Mouse (Mus musculus) cerebellum, postnatal 4 days (tissue): ENCODE measurements around the gene Gm20388.
"Not testable (repeated sequence)": the region's sequence is repeated elsewhere in the genome, so short reads cannot be mapped to it uniquely, and the experiment has no call there.

Experiments used
- DNase-seq, 2 experiments: peaks; one replicate each; pipeline ENCODE4 v3.0.0; 2022; ENCODE audit warnings: low spot score in 2 of 2, mixed read lengths in 1 of 2

Gm20388 gene

DNA sequence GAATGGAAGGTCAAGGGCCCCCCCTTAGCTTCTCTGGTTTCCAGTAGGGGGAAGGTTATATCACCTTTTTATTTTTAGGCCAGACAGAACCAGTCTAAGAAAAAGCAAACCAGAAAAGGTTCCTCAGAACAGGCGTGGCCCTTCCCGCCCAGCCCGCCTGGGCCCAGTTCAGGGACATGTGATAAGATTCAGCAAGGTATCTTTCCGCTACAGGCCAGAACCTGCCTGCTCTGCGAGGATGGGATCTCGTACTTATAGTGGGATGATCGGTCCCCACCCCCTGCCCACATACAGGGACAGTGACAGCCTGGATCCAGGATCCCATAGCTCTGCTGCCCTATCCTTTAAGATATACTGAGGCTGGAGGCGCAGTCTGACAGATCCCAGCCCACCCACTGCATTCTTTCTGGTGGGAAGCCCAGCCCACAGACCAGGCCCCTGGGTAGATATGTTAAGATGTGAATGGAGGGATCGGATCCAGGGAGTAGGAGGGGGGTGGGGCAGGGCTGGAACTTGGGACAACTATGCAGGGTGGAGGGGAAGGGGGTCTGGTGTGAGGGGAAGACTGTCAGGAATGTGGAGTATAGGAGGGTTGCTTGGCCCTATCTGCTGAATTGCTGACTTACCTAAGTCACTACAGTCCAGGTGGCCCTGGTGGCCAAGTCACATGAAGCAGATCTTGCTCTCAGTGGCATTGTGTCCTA lies 3245.6 kb downstream of the Gm20388 start:
- no peak for DNase-seq

DNA sequence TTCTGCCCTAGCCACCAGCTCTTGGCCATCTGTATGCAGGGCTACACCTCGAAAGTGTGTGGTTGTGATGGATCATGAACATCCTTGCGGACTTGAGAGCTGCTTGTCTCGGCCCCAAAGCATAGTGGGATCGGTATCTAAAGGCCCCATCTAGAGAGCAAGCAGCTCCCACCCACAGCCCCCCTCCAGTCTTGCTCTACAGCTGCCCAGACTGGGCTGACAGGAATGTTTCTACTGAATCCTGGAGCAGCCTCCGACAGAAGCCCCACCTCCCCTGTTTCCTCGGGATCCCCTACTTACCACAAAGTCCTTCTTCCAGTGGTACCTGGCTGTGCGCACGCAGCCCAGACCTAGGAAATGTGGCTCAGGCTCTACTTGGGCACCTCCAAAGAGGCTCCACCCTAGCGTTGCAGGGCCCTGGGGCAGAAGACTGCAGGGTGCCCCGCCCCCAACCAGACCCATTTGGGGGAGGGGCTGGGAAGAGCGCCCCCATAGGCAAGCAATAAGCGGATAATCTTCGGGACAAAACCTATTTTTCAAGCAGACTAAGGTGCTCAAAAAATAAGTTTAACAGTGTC lies 3247.3 kb downstream of the Gm20388 start, which contains the start of gene Sult5a1:
Gene Sult5a1, minus strand, starts transcription at position 428 of the 578 bp plus-strand sequence.
- no peak for DNase-seq

DNA sequence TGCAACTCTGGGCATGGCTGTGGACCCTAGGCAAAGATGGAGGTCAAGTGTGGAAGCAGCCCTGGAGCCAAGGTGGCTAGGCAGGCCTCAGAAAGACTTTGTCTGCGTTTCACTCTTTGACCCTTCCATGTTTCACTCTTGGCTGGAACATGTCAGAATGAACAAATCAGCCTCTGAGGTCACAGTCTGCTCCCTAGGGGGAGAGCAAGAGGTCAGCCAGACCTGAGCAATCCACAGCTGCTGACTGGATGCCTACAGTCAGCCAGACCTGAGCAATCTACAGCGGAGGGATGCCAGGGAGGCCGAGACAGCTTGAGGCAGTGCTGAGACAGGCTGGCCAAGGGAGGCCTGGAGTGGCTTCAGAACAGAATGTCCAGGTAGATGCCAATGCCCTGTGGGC lies 3270.8 kb downstream of the Gm20388 start:
- no peak for DNase-seq

DNA sequence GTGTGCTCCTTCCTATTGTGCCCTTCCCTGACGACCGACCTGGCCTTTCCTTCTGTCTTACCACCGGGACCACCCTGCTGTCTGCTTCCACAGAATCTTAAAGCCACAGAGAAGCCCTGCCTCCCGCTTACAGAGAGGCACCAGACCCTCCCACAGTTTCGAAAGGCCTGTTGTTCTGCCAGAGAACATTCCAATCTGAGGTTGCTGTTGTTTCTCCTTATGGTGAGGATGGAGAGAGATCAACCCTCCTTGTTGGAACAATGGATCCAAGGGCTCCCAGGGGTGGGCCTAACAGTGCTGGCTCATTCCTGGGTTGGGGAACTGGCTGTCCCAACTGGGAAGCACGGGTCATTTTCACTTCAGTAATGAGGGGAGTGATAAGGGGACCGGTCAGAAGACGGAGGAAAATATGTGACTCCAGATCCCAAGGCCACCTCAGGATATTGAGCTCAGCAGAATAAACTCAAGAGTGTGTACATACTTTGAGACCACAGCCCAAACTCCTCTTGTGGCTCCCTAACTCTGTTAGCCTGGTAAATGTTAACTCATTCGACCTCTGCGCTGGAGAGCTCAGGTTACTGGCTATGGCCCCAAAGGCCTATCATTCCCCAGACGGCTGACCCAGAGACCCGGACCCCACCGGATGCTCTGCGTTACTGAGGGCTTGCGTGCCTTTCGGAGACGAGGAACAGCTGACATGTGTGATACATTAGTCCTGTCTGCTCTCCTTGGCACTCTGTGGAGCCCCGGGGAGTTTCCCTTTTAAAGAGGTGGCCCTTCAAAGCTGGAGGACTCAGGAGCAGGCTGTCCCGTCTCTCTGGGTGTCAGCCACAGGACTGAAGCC lies 3275.1 kb downstream of the Gm20388 start, which contains the start of gene Dpep1:
Gene Dpep1, plus strand, starts transcription at position 677 of the 844 bp plus-strand sequence.
- DNase-seq, result no peak

DNA sequence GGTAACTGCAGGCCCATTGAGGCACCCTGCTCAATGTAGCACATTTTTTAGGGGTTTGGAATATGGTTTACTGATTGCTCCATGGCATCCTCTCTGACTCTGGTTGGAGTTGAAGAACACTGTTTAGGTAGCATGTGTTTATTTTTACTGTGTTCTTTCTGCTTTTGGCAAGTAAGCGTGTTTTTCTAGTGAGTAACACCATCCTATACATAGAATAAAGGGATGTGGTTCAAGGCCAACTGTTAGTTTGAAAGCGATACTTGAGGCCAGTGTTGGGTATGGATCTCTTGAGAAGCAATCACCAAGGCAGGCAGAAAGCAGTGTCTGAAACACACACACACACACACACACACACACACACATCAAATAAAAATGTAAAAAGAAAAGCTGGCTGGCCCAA lies 3277.4 kb downstream of the Gm20388 start:
- no peak for DNase-seq

DNA sequence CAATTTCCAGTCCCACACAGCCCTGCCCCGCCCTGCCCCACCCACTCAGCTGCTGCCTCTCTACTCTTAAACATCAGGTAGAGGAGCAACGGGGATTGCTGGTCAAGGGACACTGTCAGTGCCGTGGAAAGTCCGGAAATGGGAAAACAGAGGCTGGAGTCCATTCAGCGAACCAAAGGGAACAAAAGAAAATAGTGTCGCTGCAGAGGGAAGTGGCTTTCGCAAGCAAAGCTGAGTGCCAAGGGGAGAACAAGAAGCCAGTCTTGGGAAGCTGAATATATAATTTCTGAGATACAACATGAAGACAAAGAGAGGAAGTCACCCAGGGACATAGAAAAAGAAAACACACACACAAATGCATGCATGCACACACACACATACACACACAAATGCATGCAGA lies 3278.2 kb downstream of the Gm20388 start:
- no peak for DNase-seq

DNA sequence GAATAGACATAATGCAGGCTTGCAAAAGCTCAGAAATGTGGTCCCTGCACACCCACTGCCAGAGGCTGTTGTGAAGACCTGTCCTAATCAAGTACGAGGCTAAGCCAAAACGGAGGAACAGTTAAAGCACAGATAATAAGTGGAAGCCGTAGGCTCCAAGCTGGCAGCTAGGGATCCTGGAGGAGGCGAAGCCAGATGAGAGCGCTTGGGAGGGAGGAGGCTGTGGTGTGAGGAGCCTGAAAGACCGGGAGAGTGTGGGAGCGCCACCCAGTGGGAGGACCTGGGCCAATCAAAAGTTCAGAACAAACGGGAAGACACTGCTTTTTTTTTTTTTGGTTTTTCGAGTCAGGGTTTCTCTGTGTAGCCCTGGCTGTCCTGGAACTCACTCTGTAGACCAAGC lies 3280.0 kb downstream of the Gm20388 start:
- peak; percentile 56 to 71 for DNase-seq

DNA sequence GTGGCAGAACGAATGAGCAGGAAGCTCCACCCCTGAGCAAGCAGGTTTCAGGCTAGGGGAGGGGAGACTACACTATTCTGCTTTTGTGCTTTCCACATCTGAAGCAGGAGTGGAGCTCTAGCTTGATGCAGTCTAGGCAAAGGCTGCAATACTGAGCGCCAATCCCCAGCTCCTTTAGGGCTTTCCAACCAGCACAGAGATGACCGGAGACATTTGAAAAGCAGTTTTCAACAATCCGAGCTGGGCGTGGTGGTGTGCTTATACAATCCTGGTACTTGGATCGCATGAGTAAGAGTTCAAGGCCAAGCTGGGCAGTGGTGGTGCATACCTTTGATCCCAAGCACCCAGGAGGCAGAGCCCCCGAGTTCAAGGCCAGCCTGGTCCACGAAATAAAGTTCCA lies 3281.3 kb downstream of the Gm20388 start:
- DNase-seq, result no peak

DNA sequence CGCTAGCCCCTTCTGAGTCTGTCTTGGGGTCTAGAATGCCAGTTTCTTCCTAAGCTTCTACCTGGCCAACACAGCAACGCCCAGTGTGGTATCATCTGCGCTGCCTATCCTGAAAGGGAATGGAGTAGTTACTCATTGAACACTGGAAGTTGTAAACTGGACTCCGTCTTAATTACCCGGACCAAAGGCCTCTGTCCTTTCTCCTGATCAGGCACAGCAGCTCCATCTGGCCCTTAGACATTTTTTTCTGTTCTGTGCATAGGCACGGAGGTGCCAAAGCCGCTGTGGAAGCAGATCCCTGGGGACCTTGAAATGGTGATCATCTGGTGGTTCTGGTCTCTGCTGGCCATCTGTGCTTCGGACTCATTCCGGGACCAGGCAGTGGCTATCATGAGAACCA lies 3283.1 kb downstream of the Gm20388 start:
- no peak for DNase-seq

DNA sequence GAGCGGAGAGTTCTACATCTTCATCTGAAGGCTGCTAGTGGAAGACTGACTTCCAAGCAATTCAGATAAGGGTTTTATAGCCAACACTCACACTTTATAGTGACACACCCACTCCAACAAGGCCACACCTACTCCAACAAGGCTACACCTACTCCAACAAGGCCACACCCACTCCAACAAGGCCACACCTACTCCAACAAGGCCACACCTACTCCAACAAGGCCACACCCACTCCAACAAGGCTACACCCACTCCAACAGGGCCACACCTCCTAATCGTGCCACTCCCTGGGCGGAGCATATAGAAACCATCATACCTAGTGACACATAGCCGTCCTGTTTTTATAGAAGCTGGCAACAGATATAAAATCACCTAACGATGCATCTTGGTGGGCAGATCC lies 3286.4 kb downstream of the Gm20388 start:
- not testable (repeated sequence) for DNase-seq

DNA sequence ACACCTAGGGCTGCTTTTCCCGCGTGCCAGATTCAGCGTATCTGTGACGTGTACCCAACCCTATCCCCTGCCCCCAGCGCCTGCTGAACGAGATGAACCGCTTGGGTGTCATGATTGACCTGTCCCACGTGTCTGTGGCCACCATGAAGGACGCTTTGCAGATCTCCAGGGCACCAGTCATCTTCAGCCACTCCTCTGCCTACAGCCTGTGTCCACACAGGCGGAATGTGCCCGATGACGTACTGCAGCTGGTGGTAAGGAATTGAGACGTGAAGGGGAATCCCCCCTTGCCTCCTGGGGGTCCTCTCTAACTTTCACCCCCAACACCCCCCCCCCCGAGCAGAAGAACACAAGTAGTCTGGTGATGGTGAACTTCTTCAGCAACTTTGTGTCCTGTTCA lies 3289.2 kb downstream of the Gm20388 start:
- no peak for DNase-seq

DNA sequence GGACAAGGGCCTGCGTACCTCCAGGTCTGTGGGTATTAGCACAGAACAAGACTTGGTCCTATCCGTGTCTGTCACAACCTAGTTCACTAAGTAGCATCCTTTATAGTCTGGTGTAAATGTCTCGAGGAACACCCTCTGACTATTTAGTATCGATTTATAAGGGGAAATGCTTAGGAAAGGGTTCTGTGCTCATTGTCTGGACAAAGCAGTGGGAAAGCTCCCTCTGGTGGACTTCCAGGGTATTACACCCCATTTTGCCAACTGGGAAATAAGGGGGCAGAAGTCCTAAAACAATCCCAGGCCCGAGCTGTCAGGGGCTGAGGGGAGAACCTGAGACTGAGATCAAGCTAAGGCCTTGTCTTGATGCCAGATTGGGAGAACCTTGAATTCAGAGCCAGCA lies 3291.6 kb downstream of the Gm20388 start:
- DNase-seq, result peak; percentile 68 to 84

DNA sequence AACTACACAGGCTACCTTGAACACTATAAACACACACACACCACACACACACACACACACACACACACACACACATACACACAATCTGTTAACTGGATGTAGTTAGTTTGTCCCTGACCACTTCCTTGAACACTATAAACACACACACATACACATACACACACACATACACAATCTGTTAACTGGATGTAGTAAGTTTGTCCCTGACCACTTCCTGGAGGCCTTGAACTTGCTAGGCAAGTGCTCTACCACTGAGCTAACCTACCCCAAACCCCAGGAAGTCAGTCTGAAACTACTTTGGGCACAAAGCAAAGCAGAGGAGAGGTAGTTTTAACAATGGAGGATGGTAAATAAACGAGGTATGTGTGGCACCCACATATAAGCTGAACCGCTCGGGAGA lies 3292.9 kb downstream of the Gm20388 start:
- no peak for DNase-seq

DNA sequence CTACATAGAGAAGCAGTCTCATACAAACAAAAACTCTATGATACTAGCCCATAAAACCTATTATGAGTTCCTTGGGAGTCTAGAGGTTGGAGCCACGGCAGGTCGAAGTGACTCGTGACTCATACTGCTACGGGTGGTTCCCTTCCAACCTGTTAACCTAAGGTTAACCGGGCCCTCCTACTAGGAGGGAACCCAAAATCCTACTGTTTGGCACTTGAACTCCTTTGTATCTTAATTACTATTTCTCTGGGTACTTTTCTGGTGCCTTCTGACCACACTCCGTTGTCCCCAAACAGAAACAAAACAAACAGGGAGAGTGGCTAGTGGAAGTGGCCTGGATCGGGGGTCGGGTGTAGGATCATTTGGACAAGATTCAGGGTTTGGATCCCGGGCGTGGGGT lies 3301.2 kb downstream of the Gm20388 start:
- DNase-seq, result no peak

DNA sequence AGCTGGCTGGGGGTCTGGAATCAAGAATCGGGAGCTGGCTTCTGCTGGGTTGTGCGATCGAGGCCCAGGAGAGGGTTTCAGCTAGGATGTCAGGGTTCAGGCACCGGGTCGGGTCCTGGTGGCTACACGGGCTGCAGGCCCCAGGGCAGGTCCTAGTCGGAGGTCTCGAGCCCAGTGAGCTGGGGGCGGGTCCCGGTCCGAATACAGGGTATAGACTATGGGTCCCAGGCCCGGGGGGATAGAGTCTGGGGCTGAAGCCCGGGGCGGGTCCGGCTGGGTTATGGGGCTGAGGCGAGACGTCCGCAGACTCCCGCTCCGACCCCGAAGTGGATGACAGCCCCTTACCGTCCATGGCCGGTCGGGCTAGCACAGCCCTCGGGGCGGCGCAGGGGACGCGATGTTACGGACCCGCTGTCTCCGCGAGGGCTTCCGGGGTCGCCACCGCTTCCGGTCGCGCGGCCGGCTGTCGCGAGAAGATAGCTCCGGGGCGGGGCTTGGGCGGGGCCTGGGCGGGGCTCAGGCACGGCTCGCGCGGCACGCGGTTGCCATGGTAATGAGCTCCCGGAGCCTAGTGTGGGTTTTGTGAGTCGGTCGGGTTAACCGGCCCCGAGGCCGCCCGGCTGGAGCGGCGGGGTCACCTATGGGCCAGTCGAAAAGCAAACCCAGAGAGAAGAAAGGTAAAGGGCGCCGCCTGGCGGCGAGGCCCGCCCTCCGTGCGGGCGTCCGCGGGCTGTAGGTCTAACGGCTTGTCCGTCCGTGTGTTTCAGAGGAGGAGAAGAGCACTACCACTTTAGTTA lies 3301.9 kb downstream of the Gm20388 start, which contains the start of the genes Chmp1a and Spata33:
Gene Chmp1a, minus strand, starts transcription at position 443 of the 797 bp plus-strand sequence.
Gene Spata33, plus strand, starts transcription at position 512 of the 797 bp plus-strand sequence.
- DNase-seq, result peak; percentile 67 to 91

DNA sequence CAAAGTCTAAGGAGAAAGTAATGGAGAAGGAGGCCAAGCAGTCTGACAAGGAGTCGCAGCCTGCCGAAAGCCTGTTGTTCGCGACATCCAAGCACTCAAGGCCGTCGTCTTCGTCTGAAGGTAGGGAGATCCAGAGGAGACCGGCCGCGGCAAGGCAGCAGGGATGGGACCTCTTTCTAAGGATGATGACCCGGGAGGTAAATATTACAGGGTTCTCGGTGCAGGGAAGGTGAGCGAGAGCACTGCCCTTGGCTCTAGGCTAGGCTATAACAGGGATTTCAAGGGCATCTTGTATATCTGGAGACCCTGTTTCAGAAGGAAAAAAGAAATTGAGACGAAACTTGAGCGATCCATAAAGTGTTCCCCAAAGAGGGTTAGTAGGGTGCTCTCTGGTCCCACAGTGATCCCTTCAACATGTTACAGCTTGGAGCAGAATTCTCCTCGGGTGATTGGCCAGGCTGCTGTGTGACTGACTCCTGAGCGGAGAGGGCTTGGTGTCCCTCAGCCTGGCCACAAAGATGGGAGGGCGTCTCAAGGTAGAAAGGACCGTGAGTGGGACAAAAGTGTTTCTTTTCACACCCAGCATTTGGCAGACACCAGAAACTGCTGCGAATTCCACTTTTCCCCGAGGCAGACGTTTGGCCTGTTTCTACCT lies 3302.6 kb downstream of the Gm20388 start:
- DNase-seq, result no peak

DNA sequence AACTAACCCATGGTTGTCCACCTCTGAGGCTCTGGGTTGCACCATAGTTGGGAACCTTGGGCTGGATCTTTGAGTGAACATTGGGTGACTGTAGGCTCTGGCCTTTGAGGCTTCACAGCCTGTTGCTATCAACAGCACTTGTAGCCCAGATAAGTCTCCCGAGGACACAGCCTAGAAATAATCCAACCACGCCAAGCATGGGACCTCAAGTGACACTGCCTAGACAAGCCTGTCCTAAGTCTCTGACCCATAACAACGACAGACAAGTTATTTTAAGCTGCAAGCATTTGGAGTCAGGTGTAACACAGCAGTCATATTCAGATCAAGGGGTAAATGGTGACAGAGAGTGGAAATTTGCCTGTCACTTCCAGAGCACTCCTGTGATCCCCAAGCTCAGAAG lies 3304.8 kb downstream of the Gm20388 start:
- DNase-seq, result no peak

DNA sequence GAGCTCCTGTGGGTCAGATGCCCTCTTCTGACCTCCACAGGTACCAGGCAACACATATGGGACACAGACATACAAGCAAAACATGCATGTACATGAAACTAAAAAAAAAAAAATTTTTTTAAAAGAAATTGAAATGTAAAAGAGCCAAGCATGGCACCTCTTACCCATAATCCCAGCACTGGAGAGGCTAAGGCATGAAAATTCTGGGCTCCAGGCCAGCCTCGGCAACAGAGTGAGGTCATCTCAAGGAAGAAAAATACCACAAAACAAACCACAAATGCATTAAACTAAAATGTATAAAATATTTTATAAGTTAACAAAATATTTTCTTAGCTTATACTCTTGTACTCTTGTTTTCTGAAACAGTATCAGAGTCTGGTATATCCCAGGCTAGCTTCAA lies 3310.3 kb downstream of the Gm20388 start:
- DNase-seq, result no peak

DNA sequence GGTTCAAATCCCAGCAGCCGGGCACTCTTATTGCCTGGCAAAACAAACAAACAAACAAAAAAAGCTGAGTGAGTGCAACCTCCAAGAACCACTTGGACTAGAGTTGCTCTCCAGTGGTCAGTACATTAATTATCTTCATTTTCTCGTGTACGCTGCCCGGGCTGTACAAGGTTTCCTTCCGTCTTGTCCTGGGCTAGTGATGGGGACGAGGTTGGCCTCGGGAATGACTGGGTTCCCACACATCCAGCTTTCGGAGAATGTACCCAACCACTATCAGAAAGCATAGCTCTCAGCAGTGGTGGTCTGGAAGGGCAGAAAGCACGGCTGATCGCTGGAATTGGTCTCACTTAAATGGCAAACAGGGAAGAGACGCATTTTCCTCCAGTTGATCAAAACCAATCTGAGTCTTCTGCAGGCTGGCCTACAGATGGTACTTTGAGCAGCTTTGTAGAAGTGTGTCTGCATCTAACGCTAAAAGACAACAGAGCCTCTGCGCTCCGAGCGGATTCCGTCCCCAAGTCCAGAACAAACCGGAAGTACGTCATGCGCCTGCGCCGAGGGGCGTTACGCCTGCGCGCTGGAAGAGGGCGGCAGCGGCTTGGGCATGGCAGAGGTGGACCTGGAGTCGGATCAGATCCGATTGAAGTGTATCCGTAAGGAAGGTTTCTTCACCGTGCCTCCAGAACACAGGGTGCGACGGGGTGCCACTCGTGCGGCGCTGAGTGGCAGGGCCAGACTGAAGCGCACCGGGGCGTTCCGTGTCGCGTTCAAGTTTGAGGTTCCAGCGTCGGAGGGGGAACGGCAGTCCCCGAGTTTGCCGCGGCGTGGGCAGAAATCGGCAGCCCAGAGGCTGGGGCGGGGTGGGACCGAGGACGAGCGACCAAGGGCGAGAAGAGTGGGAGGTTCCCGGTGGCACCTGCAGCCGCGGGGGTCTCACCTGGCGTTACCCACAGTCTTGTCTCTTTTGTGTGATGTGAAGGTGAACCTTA lies 3313.9 kb downstream of the Gm20388 start, which contains the start of gene Cdk10:
Gene Cdk10, plus strand, starts transcription at position 565 of the 989 bp plus-strand sequence.
- DNase-seq, result peak; percentile 78 to 89

DNA sequence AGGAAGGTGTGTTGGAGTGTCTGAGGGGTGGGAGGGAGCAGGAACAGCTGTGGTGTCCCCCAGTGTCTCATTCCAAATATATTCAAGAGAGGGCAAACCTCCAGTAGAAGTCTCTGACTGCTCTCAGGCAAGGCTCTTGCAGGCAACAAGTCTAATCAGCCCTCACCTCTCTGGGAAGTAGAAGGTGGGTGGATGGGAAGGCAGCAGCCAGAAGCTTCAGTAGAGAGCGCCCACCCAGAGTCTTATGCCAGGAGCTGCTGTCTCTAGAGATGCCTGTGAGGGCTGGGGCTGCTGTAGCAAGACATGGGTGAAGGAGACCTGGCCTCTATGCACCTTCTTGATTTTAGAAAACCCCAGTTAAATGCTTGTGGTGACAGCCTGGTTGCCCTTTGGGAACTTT lies 3317.8 kb downstream of the Gm20388 start:
- no peak for DNase-seq
